Mouse (Mus musculus) heart, embryonic 14.5 days (tissue): ENCODE measurements at regions not wholly inside any gene's neighbourhood (a gene's known extent, or its start where the extent isn't known, plus 50 kb on each side); places are given as distances from the start of the nearest gene placed in this dataset.
A peak's percentile ranks its signal among the peaks of the same experiment; 100 is the strongest.

Experiments used
- ATAC-seq: fragments of 200-750 bp; cut with Nextera tagmentation; 2 replicates; pipeline ENCODE4 v1.8.0; 2017; ENCODE audit warnings: low read depth, moderate TSS enrichment; ENCODE audit not compliant: insufficient number of reproducible peaks, insufficient read depth, low FRiP score
- H3K27ac ChIP-seq, 2 experiments: fragments of 200-500 bp in 1 of 2; fragments of 300-500 bp in 1 of 2; sonication (generic) in 1 of 2; replicated peaks in 1 of 2; 2 replicates each; pipeline ENCODE4 v1.5.1; 2012 to 2014; ENCODE audit warnings: low read depth in 2 of 2, low read length in 2 of 2, control low read depth in 1 of 2, mild to moderate bottlenecking in 1 of 2, mixed read lengths in 1 of 2; ENCODE audit not compliant: control insufficient read depth in 1 of 2, insufficient read depth in 1 of 2
- H3K27me3 ChIP-seq: fragments of 300-500 bp; sonication (generic); 2 replicates; pipeline ENCODE4 v1.6.1; 2014; ENCODE audit warnings: mild to moderate bottlenecking, low read length, control low read depth; ENCODE audit not compliant: control insufficient read depth, insufficient read depth
- H3K36me3 ChIP-seq: fragments of 300-500 bp; sonication (generic); 2 replicates; pipeline ENCODE4 v1.6.1; 2014; ENCODE audit warnings: mild to moderate bottlenecking, control low read depth, low read length, mixed read lengths; ENCODE audit not compliant: control insufficient read depth, insufficient read depth
- H3K4me1 ChIP-seq, 2 experiments: fragments of 200-500 bp in 1 of 2; fragments of 300-500 bp in 1 of 2; sonication (generic) in 1 of 2; 2 replicates each; pipeline ENCODE4 v1.6.1; 2012 to 2014; ENCODE audit warnings: low read length in 2 of 2, control low read depth in 1 of 2, mixed read lengths in 1 of 2; ENCODE audit not compliant: control insufficient read depth in 2 of 2, insufficient read depth in 2 of 2
- H3K4me2 ChIP-seq: fragments of 300-500 bp; sonication (generic); 2 replicates; pipeline ENCODE4 v1.6.1; 2014; ENCODE audit warnings: mild to moderate bottlenecking, low read length
- H3K4me3 ChIP-seq, 2 experiments: fragments of 200-500 bp in 1 of 2; fragments of 300-500 bp in 1 of 2; sonication (generic) in 1 of 2; 2 replicates each; pipeline ENCODE4 v1.5.1; 2012 to 2014; ENCODE audit warnings: low read length in 2 of 2, mild to moderate bottlenecking in 2 of 2, control low read depth in 1 of 2, low read depth in 1 of 2, moderate library complexity in 1 of 2; ENCODE audit not compliant: control insufficient read depth in 1 of 2, insufficient read depth in 1 of 2
- H3K9ac ChIP-seq: fragments of 300-500 bp; sonication (generic); 2 replicates; pipeline ENCODE4 v1.6.1; 2014; ENCODE audit warnings: mild to moderate bottlenecking, low read length
- H3K9me3 ChIP-seq: fragments of 300-500 bp; sonication (generic); 2 replicates; pipeline ENCODE4 v1.6.1; 2016; ENCODE audit warnings: low read length, control low read depth; ENCODE audit not compliant: control insufficient read depth
- WGBS: fragments of 180-500 bp; shearing (Covaris S2); extraction: QIAGEN DNeasy Blood & Tissue Kit; methylation state at CpG from one replicate; pipeline ENCODE4 v1.1.7; 2014; 5-methylcytosine and 5-hydroxymethylcytosine counted together

DNA sequence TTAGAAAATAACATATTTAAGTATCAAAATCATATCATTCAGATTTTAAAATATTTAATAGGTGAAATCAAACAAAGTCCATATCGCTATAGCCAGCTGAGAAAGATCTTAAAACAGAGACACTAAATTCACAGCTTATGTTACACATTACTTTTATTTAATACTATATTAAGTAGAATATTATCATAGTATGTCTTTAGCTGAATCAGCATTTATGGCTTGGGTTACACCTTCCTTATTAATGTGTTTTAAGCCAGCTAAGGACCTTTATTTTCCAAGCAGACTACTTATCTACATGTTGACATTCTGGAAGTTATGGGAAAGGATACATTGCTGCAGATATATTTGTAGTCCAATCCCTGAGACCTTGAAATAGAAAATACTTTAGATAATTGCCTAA is 684.9 kb upstream of the Adgrl4 start:
- Histone ChIP-seq H3K4me3 (no peak overlapping the region), H3K4me2 (no peak overlapping the region), H3K27ac (no peak overlapping the region), H3K9ac (no peak overlapping the region), H3K27me3 (no peaks in the 10 kb centered on the region), H3K9me3 (no peaks in the 10 kb centered on the region), H3K36me3 (no peaks in the 10 kb centered on the region), H3K4me1 (no peaks in the 10 kb centered on the region)
- WGBS = 86% methylated on average over 1 of the region's 1 CpGs
- no peak for ATAC-seq

DNA sequence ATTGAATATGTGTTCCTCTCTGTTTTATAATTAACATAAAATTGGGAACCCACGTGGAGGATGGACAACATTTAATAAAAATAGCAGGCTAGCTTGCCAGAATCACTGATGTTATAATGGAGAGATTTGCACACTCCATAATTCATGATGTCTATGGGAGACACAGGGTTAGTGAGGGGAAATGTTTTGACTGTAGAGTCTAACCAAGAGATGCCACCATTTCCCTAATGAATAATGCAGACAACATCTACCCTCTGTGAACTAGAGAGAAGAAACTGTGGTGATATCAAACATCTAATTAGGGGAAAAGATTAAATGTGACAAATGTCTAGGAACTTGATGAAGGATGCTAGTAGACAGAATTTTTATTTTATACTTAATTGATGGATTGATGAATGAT is 677.8 kb upstream of the Adgrl4 start:
- no peak overlapping the region for H3K4me2 ChIP-seq
- H3K9me3 ChIP-seq = no peaks in the 10 kb centered on the region
- H3K27ac ChIP-seq = no peak overlapping the region
- no peaks in the 10 kb centered on the region for H3K4me1 ChIP-seq
- 60% methylated on average over 1 of the region's 1 CpGs for WGBS
- no peaks in the 10 kb centered on the region for H3K36me3 ChIP-seq
- no peak overlapping the region for H3K9ac ChIP-seq
- H3K4me3 ChIP-seq = no peak overlapping the region
- H3K27me3 ChIP-seq = no peaks in the 10 kb centered on the region
- ATAC-seq = no peak

DNA sequence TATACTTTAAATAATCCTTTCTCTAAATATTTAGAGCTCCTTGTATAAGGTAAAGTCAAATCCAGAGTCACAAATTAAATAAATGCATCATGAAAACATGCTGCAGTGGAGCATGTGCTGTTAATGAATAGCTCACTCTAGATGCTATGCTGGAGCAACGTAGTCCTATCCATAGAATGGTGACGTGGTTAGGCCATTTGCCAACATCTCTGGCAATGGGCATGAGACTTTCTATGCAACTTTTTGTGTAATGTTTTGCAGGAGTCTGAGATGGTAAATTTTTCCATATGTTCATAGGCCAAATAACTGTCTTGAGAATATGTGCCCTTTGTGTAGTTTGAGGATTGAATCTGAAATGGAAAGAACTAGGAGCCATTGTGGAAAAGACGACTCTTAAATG is 653.1 kb upstream of the Adgrl4 start:
- no peak overlapping the region for H3K27ac ChIP-seq
- no peak overlapping the region for H3K4me3 ChIP-seq
- H3K36me3 ChIP-seq = no peaks in the 10 kb centered on the region
- H3K9me3 ChIP-seq = no peaks in the 10 kb centered on the region
- no peaks in the 10 kb centered on the region for H3K27me3 ChIP-seq
- no peak overlapping the region for H3K4me2 ChIP-seq
- no peak for ATAC-seq
- WGBS = 78% methylated on average over 3 of the region's 3 CpGs
- no peak overlapping the region for H3K9ac ChIP-seq
- H3K4me1 ChIP-seq = no peaks in the 10 kb centered on the region

DNA sequence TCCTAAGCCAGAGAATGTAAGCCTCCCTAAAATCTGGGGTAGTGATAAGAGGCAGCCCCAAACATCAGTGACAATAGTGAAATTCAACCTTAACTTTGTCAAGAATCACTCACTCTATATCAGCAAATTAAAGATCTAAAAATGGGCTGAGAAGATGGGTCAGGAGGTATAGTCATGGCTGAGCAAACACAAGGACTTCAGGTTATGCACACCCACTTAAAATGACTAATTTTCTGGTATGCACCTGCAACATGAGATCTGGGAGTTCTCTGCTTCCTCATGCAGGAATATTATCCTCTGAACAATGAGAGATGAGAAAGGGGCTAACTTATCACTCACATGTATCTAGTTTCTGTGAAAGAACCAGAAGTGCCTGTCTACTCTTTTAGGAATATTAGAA is 619.9 kb upstream of the Adgrl4 start:
- ATAC-seq = no peak
- no peaks in the 10 kb centered on the region for H3K27me3 ChIP-seq

DNA sequence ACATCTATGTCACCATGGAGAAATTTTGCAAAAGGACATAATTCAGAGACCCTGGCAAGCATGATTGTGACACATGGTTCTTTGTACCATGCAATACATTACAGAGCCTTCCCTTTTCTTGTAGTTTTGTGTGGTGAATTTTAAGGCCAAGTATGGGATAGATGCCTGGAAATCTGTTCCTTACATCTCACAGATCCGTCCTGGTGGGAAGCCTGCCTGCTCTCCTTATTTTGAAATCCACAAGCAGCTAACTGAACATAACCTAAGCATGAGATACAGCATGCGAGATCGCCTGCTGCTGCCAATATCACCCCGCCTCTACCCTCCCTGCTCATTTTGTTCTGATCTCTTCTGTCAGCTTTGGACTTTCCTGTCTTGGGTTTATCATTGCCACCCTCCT is 618.3 kb upstream of the Adgrl4 start:
- WGBS = 54% methylated on average over 4 of the region's 4 CpGs
- no peak overlapping the region for H3K4me2 ChIP-seq
- H3K4me1 ChIP-seq = peaks cover 0 to 15% of the 10 kb centered on the region in 2 experiments; a peak in 2 of 4 replicates
- H3K9ac ChIP-seq = no peak overlapping the region
- no peaks in the 10 kb centered on the region for H3K9me3 ChIP-seq
- H3K27me3 ChIP-seq = no peaks in the 10 kb centered on the region
- ATAC-seq = no peak
- H3K36me3 ChIP-seq = no peaks in the 10 kb centered on the region
- H3K27ac ChIP-seq = no peak overlapping the region
- H3K4me3 ChIP-seq = no peak overlapping the region

More for the DNA sequence above, 619.9 kb upstream of the Adgrl4 start:
- Histone ChIP-seq H3K4me2 (no peak overlapping the region), H3K9me3 (no peaks in the 10 kb centered on the region), H3K9ac (no peak overlapping the region), H3K4me3 (no peak overlapping the region), H3K27ac (no peak overlapping the region), H3K4me1 (peaks cover 0 to 12% of the 10 kb centered on the region in 2 experiments; a peak in 2 of 4 replicates), H3K36me3 (no peaks in the 10 kb centered on the region)

DNA sequence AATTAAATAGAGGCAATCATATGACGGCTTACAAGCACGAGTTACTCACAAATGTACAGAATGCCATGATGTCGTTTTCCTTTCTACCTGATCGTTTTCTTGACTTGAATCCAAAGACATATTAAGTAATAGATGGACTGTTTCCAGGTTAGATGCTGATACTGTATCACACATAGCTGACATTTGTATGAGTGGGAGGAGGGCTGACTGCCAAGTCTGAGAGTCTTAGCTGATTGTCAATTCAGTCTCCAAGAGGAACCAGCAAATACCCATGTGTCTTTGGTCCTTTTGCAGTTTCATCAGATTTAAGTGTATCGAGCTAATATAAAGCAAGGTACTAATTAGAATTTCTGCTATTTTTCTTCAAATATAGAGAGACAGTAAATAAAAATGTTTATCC is 617.6 kb upstream of the Adgrl4 start:
- Histone ChIP-seq H3K27me3 (no peaks in the 10 kb centered on the region), H3K4me3 (no peak overlapping the region), H3K4me1 (peaks cover 0 to 15% of the 10 kb centered on the region in 2 experiments; a peak in 2 of 4 replicates), H3K4me2 (peak overlapping the region; percentile 11; the same call in 1 of the 2 replicates), H3K27ac (no peak overlapping the region), H3K9ac (no peak overlapping the region), H3K9me3 (no peaks in the 10 kb centered on the region), H3K36me3 (no peaks in the 10 kb centered on the region)
- no peak for ATAC-seq
- WGBS = 33% methylated on average over 5 of the region's 5 CpGs

DNA sequence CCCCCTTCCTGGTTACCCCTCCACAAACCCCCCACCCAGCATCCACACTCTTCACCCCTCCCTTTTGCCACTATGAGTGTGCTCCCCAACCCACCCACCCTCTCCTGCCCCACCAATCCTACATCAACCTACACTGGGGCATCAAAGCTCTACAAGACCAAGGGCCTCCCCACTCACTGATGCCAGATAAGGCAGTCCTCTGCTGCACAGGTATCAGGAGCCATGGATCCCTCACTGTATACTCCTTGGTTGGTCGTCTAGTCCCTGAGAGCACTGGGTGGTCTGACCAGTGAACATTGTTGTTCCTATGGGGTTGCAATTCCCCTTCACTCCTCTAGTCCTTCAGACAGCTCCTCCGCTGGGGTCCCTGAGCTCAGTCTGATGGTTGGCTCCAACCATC is 591.7 kb upstream of the Adgrl4 start:
- 86% methylated on average over 2 of the region's 2 CpGs for WGBS
- Histone ChIP-seq H3K4me3 (no peak overlapping the region), H3K4me2 (no peak overlapping the region), H3K27me3 (no peaks in the 10 kb centered on the region), H3K9me3 (no peaks in the 10 kb centered on the region), H3K36me3 (no peaks in the 10 kb centered on the region), H3K4me1 (no peaks in the 10 kb centered on the region), H3K9ac (no peak overlapping the region), H3K27ac (no peak overlapping the region)
- no peak for ATAC-seq

DNA sequence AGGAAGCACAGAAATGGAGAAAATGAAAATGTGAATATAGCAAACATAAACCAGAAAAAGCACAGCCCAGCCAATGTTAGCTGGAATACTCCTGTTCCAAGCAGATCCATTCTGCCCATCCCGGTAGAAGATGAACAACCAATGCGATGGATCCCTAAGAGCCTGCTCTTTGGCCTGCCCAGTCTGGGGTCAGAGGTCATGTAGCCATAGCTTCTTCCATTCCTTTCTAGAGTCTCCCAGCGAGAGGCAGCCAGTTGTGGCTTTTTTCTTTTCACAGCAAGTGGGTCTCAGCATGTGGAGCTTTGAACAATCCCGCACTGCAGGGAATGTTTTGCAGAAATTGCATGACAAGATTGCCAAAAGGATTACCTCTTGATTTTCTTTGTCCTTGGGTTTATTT is 585.6 kb upstream of the Adgrl4 start:
- Histone ChIP-seq H3K4me1 (no peaks in the 10 kb centered on the region), H3K27me3 (no peaks in the 10 kb centered on the region), H3K9me3 (no peaks in the 10 kb centered on the region), H3K4me3 (no peak overlapping the region), H3K27ac (no peak overlapping the region), H3K36me3 (no peaks in the 10 kb centered on the region), H3K9ac (no peak overlapping the region), H3K4me2 (no peak overlapping the region)
- WGBS = 61% methylated on average over 4 of the region's 4 CpGs
- no peak for ATAC-seq
